Mouse (Mus musculus) MEL (cell line): ENCODE measurements around the gene Magea2.
"Not testable (repeated sequence)": the region's sequence is repeated elsewhere in the genome, so short reads cannot be mapped to it uniquely, and the experiment has no call there.

Experiments
- CHD2 ChIP-seq: IDR thresholded peaks from 2 replicates; pipeline ENCODE4 v1.6.1; 2011; ENCODE audit warnings: low read length, improper control_type of control experiment
- CTCF ChIP-seq, 3 experiments: IDR thresholded peaks in 2 of 3; conservative IDR thresholded peaks in 1 of 3; 2 replicates each; pipeline ENCODE4 v1.5.1; 2011 to 2012; ENCODE audit warnings: low read length in 3 of 3, low read depth in 2 of 3, mild to moderate bottlenecking in 2 of 3, improper control_type of control experiment in 1 of 3, inconsistent platforms in 1 of 3, mixed read lengths in 1 of 3, moderate library complexity in 1 of 3; ENCODE audit not compliant: control insufficient read depth in 1 of 3, insufficient read depth in 1 of 3, poor library complexity in 1 of 3, severe bottlenecking in 1 of 3
- E2F4 ChIP-seq: IDR thresholded peaks from 2 replicates; pipeline ENCODE4 v1.6.1; 2011; ENCODE audit warnings: low read depth, low read length, improper control_type of control experiment, borderline replicate concordance
- MAX ChIP-seq: IDR thresholded peaks from 2 replicates; pipeline ENCODE4 v1.6.1; 2011; ENCODE audit warnings: low read length, improper control_type of control experiment
- MAZ ChIP-seq: IDR thresholded peaks from 2 replicates; pipeline ENCODE4 v1.6.1; 2012; ENCODE audit warnings: low read depth, mild to moderate bottlenecking, inconsistent platforms, low read length, improper control_type of control experiment
- MXI1 ChIP-seq: IDR thresholded peaks from 2 replicates; pipeline ENCODE4 v1.6.1; 2011; ENCODE audit warnings: mild to moderate bottlenecking, low read depth, low read length, improper control_type of control experiment
- POLR2A ChIP-seq, 2 experiments: IDR thresholded peaks; 2 replicates each; pipeline ENCODE4 v1.6.1; 2011 to 2012; ENCODE audit warnings: low read length in 2 of 2, mild to moderate bottlenecking in 2 of 2, control low read depth in 1 of 2, improper control_type of control experiment in 1 of 2, low read depth in 1 of 2, moderate library complexity in 1 of 2; ENCODE audit not compliant: control insufficient read depth in 1 of 2, insufficient read depth in 1 of 2, poor library complexity in 1 of 2
- POLR2AphosphoS5 ChIP-seq: IDR thresholded peaks from 2 replicates; pipeline ENCODE4 v1.6.1; 2012; ENCODE audit warnings: low read depth, borderline replicate concordance, mild to moderate bottlenecking, inconsistent platforms, low read length, moderate library complexity, mixed read lengths

- TF ChIP-seq POLR2A (IDR thresholded peaks at IDR 0.05; ENCODE audit: control insufficient read depth in 1 of 2, insufficient read depth in 1 of 2, low read depth in 1 of 2, low read length in 2 of 2, poor library complexity in 1 of 2); CTCF (IDR thresholded peaks at IDR 0.05 in 2 of 3, conservative IDR thresholded peaks at IDR 0.05 in 1 of 3; ENCODE audit: control insufficient read depth in 1 of 3, insufficient read depth in 1 of 3, low read depth in 2 of 3, low read length in 3 of 3, poor library complexity in 1 of 3, severe bottlenecking in 1 of 3); MAZ; MXI1; MAX; CHD2; E2F4; POLR2AphosphoS5: not testable (repeated sequence)
Observed at GRCm38 (mm10) chrX:155093566-155093965, at the start of gene Magea2.
